Mouse (Mus musculus) left cerebral cortex, postnatal 10 days (tissue): Measurements from ENCODE around the gene Ap1ar. TPM values are rescaled to one million over a fixed set of nuclear protein-coding genes. Genes with fewer than 3 reads are reported as not detected.

Source experiments
- DNase-seq, 2 experiments: peaks; one replicate each; pipeline ENCODE4 v3.0.0; 2021 to 2022; ENCODE audit warnings: low spot score in 2 of 2, mixed read lengths in 1 of 2; ENCODE audit errors: extremely low spot score in 1 of 2
- intact Hi-C: fragments of 180-260 bp; cut with DNase I; formaldehyde crosslinking; loops from one replicate; pipeline ENCODE4 v1.15.1; 2025
- total RNA-seq, 2 experiments: library from RNA; stranded (reverse); gene quantifications; 2 replicates each; pipeline ENCODE4 v1.2.3; 2021

Ap1ar gene
- total RNA-seq, 2 experiments from 2014 or later = 70.6 to 76.0 TPM

- intact Hi-C loops = no loop called here
Measured at GRCm38 (mm10) chr3:127848088-127848808, 10.9 kb upstream of the Ap1ar start.

GRCm38 (mm10) chr3:127843941-127844327, 6.6 kb upstream of the Ap1ar start:
- DNase-seq = no peak
- intact Hi-C loops = no loop called here

More at GRCm38 (mm10) chr3:127848088-127848808, 10.9 kb upstream of the Ap1ar start:
- no peak for DNase-seq

- intact Hi-C loops = no loop called here
- DNase-seq = no peak
Measured at GRCm38 (mm10) chr3:127843324-127843940, 6.1 kb upstream of the Ap1ar start.

GRCm38 (mm10) chr3:127841926-127842325, 4.6 kb upstream of the Ap1ar start:
- no peak for DNase-seq
- intact Hi-C loops = no loop called here

- intact Hi-C loops = no loop called here
- no peak for DNase-seq
Measured at GRCm38 (mm10) chr3:127837972-127838644, 785 bp upstream of the Ap1ar start.

GRCm38 (mm10) chr3:127836798-127837153, 547 bp downstream of the Ap1ar start:
- no peak for DNase-seq
- intact Hi-C loops = no loop called here

- intact Hi-C loops = no loop called here
- no peak for DNase-seq
Measured at GRCm38 (mm10) chr3:127835594-127835993, 1.7 kb downstream of the Ap1ar start.

- DNase-seq = no peak
- intact Hi-C loops = no loop called here
Measured at GRCm38 (mm10) chr3:127834040-127834439, 3.3 kb downstream of the Ap1ar start.

GRCm38 (mm10) chr3:127831079-127831478, 6.2 kb downstream of the Ap1ar start:
- intact Hi-C loops = no loop called here
- DNase-seq = no peak

- intact Hi-C loops = no loop called here
- DNase-seq = no peak
Measured at GRCm38 (mm10) chr3:127830183-127830582, 7.1 kb downstream of the Ap1ar start.

- intact Hi-C loops = no loop called here
- DNase-seq = no peak
Measured at GRCm38 (mm10) chr3:127827123-127827522, 10.2 kb downstream of the Ap1ar start.

- intact Hi-C loops = no loop called here
Measured at GRCm38 (mm10) chr3:127826503-127826902, 10.8 kb downstream of the Ap1ar start.

GRCm38 (mm10) chr3:127823886-127824863, 13.1 kb downstream of the Ap1ar start:
- intact Hi-C loops = no loop called here
- DNase-seq = no peak

More at GRCm38 (mm10) chr3:127826503-127826902, 10.8 kb downstream of the Ap1ar start:
- no peak for DNase-seq

GRCm38 (mm10) chr3:127821209-127821608, 16.1 kb downstream of the Ap1ar start:
- intact Hi-C loops = no loop called here
- no peak for DNase-seq

- intact Hi-C loops = no loop called here
- DNase-seq = no peak
Measured at GRCm38 (mm10) chr3:127820400-127820799, 16.9 kb downstream of the Ap1ar start.

- DNase-seq = no peak
- intact Hi-C loops = no loop called here
Measured at GRCm38 (mm10) chr3:127818694-127819663, 18.3 kb downstream of the Ap1ar start.

GRCm38 (mm10) chr3:127817120-127817683, 20.1 kb downstream of the Ap1ar start:
- no peak for DNase-seq
- intact Hi-C loops = no loop called here

GRCm38 (mm10) chr3:127809103-127809502, 28.2 kb downstream of the Ap1ar start:
- no peak for DNase-seq
- intact Hi-C loops = no loop called here
